Mouse (Mus musculus) fibroblast of lung, adult 2 months (primary cell): ENCODE data around the gene Gm10447.

Source experiments
- DNase-seq: peaks from one replicate; pipeline ENCODE4 v3.0.0-alpha.2; 2011; ENCODE audit warnings: low read depth

The Gm10447 gene

GRCm38 (mm10) chr11:53456474-53457371, at the start of gene Gm10447, which contains the start of gene Shroom1:
TSS of gene Gm10447 (minus strand) at chr11:53457110.
TSS of gene Shroom1 (plus strand) at chr11:53457205.
- DNase-seq = no peak

GRCm38 (mm10) chr11:53505026-53505663, 48.2 kb upstream of the Gm10447 start:
- DNase-seq = no peak

- no peak for DNase-seq
These were observed 47.5 kb upstream of the Gm10447 start for GRCm38 (mm10) chr11:53504376-53504775.

DNA sequence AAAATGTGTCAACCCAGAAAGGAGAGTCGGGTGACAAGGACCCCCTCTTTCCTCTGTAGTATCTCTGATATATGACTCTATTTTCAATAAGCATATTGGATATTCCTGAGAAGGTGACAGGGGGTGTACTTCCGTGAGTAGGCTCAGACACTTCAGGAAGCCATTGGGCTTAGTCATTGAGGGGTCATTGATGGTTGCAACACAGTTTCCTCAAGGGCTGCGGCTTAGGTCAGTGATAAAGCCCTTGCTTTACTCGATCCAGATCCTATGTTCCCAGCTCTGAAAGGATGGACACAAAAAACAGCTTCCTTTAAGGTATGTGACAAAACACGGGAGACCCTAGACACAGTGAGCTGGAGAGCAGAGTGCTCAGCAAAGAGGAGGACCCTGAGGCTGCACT, 46.8 kb upstream of the Gm10447 start:
- no peak for DNase-seq

DNA sequence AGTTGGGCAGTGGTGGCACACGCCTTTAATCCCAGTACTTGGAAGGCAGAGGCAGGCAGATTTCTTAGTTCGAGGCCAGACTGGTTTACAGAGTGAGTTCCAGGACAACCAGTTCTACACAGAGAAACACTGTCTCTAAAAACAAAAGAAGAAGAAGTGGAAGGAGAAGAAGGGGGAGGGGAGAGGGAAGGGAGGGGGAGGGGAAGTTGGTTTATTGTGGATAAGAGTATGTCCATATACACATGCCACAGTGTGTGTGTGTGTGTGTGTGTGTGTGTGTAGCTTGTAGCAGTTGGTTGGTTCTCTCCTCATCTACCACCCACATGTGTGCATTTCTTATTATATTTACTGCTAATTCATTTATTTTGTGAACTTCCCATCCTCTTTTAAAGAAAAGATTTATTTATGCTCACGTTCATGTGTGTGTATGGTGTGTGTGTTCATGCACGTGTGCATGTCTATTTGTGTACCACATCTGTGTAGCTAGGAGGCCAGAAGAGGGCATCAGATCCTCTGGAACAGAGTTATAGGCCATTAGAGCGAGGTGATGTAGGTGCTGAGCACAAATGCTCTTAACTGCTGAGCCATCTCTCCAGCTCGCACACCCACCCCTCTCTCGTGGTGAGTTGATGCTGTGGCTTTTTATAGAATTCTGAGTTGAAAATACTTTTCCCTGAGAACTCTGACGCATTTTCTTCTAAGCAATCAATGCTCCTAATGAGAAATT, 45.3 kb upstream of the Gm10447 start:
- no peak for DNase-seq

DNA sequence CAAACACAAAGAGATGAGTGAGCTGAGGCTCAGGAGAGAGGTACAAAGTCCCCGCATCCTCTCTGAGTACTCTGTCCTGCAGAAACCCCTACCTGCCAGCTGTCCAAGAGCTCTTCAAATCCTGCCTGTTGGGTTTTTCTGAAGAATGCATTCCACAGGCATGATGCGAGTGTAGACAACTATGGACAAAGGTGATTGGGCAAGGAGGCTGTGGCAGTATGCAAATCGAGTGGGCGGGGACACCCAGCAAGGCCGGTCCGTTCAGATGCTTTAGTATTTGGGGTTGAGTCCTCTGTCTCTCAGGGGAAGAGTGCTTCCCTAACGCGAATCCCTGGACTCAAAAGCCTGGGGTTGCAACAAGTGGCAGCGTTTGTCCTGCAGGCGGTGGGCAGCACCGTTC, 43.7 kb upstream of the Gm10447 start:
- no peak for DNase-seq

DNA sequence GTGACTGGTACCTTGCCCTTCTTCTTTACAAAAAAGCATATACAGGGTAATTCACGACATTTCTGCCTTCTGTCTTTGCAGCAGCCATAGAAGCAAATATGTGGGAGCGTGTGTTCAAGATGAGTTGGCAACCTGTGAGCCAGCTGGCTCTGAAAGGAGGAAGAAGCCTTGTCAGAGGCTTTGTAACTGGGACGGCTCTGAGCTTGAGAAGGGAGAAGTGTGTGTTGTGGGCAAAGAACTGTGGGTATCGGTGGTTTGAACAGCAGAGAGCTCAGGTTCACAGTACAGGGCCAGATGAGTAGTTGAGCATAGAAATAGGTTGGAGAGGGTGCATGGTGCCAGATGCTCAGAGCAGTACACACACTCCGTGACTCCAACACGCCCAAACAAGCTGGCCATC, 40.0 kb upstream of the Gm10447 start:
- no peak for DNase-seq

- no peak for DNase-seq
These were observed 38.5 kb upstream of the Gm10447 start for GRCm38 (mm10) chr11:53495417-53495816.

GRCm38 (mm10) chr11:53493243-53493955, 36.5 kb upstream of the Gm10447 start:
- DNase-seq = no peak

DNA sequence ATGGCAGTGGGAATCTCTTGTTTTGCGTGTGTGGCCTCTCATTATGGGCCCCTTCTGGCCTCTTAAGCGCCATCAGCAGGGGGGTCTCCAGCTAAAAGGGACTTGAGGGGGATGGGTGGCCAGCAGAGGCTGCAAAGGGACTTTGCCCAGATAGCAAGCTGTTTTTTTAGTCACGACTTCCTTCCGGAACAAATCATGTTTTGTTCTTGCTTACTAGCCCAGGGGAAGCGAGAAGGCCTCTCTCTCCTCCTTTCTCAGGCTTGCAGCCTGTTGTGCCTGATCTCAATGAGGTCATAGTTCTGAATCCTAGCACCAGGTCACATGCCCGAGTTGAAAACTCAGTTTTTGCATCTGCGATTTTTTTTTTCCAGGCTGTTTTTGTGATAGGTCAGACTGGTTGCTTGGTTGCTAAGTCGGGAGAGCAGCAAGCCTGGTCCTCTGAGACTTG, 35.1 kb upstream of the Gm10447 start:
- no peak for DNase-seq

- no peak for DNase-seq
These were observed 32.5 kb upstream of the Gm10447 start for GRCm38 (mm10) chr11:53489421-53489820.

GRCm38 (mm10) chr11:53489007-53489406, 32.1 kb upstream of the Gm10447 start:
- no peak for DNase-seq

DNA sequence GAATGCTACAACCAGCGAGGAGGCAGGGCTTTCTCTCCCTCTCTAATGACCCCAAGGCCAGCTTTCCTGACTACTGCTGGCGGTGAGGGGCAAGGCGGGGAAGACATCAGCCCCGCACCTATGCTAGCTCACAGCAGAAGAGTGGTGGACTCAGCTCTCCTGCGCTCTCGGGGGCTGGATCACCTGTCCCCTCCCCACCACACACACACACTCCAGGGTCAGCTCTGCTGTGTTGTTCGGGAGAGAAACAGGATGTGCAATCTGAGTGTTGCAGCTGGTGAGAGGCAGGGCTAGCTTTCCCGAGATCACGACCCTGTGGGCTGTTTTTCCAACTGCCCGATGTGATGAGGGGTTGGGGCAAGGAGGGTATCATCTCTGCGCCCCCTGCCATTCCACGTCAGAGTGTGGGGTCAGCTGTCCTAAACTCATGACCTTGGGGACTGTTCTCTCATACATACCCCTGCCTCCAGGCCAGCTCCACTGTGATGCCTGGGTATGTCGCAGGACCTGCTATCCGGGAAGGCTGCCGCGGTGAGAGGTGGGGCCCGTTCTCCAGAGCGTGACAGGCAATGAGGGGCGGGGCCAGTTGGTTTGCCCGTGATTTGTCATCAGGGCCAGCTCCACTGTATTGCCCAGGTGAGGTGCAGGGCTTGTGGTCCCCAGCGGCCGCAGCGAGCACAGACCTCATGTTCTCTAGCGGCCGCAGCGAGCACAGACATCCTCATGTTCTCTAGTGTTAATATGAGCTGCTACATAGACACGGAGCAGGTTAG, 30.1 kb upstream of the Gm10447 start:
- DNase-seq = no peak

DNA sequence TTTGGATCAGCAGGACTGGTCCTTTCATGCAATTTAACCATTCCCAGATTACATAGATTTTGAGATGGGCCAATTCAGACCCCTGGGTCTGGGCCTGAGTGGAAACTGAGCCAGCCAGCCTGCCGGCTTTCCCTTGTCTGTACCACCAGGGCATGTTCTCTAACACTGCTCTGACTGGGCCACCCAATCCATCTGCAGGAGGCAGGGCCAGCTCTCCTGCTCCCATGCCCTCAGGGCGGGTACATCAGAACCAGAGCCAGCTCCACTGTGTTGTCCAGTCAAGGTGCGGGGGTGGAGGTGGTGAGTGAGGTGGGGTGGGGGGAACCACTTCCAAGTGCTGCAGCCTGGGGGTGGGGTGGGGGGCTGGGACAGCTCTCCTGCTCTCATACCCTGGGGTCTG, 29.4 kb upstream of the Gm10447 start:
- no peak for DNase-seq

- DNase-seq = no peak
These were observed 28.8 kb upstream of the Gm10447 start for GRCm38 (mm10) chr11:53485719-53486118.

GRCm38 (mm10) chr11:53483159-53483891, 26.4 kb upstream of the Gm10447 start:
- DNase-seq = no peak

- no peak for DNase-seq
These were observed 24.3 kb upstream of the Gm10447 start for GRCm38 (mm10) chr11:53481088-53481730.

- no peak for DNase-seq
These were observed 22.9 kb upstream of the Gm10447 start, which contains the start of the genes Gm9945 and Sowaha for GRCm38 (mm10) chr11:53479783-53480301. TSS of gene Gm9945 (plus strand) at chr11:53480166. TSS of gene Sowaha (minus strand) at chr11:53480274.

- no peak for DNase-seq
These were observed 22.4 kb upstream of the Gm10447 start for GRCm38 (mm10) chr11:53479171-53479782.
